Mouse (Mus musculus) thymus, adult 2 months (tissue): Measurements from ENCODE around the gene Hnrnpa1. TPM values are rescaled to one million over a fixed set of nuclear protein-coding genes. Genes with fewer than 3 reads are reported as not detected.

Source experiments
- DNase-seq: peaks from one replicate; pipeline ENCODE4 v3.0.0; 2021
- H3K27ac ChIP-seq: fragments of 200-500 bp; 2 replicates; pipeline ENCODE4 v1.5.1; 2012; ENCODE audit warnings: low read length, control low read depth; ENCODE audit not compliant: control insufficient read depth, insufficient read depth
- H3K27me3 ChIP-seq: fragments of 200-500 bp; 2 replicates; pipeline ENCODE4 v1.6.1; 2012; ENCODE audit warnings: mild to moderate bottlenecking, low read length, moderate library complexity, mixed read lengths; ENCODE audit not compliant: control insufficient read depth, insufficient read depth
- H3K36me3 ChIP-seq: fragments of 200-500 bp; 2 replicates; pipeline ENCODE4 v1.6.1; 2012; ENCODE audit warnings: mild to moderate bottlenecking, low read length, moderate library complexity; ENCODE audit not compliant: control insufficient read depth, insufficient read depth
- H3K4me1 ChIP-seq: fragments of 200-500 bp; replicated peaks from 2 replicates; pipeline ENCODE4 v1.6.1; 2012; ENCODE audit warnings: low read length; ENCODE audit not compliant: control insufficient read depth, insufficient read depth
- H3K4me3 ChIP-seq: fragments of 200-500 bp; 2 replicates; pipeline ENCODE4 v1.5.1; 2012; ENCODE audit warnings: mild to moderate bottlenecking, low read length, control low read depth, moderate library complexity; ENCODE audit not compliant: control insufficient read depth, insufficient read depth
- CTCF ChIP-seq: fragments of 200-500 bp; IDR thresholded peaks from 2 replicates; pipeline ENCODE4 v1.5.1; 2012; ENCODE audit warnings: mild to moderate bottlenecking, control low read depth, low read length, moderate library complexity, borderline replicate concordance; ENCODE audit not compliant: control insufficient read depth, poor library complexity, insufficient read depth; ENCODE audit errors: extremely low read depth
- POLR2A ChIP-seq: fragments of 200-500 bp; IDR thresholded peaks from 2 replicates; pipeline ENCODE4 v1.6.1; 2012; ENCODE audit warnings: mild to moderate bottlenecking, low read length, control low read depth, moderate library complexity; ENCODE audit not compliant: control insufficient read depth, poor library complexity, insufficient read depth; ENCODE audit errors: extremely low read depth
- WGBS: fragments of 180-500 bp; shearing (Covaris S2); methylation state at CpG from one replicate; pipeline ENCODE4 v1.1.7; 2018; 5-methylcytosine and 5-hydroxymethylcytosine counted together
- polyA plus RNA-seq: library from polyadenylated mRNA; depleted of rRNA; stranded (reverse); fragments of >200 nt; gene quantifications from 2 replicates; pipeline ENCODE4 v1.2.3, GENCODE M21; 2012; rRNA removed

Hnrnpa1 gene
- polyA plus RNA-seq, result 155 and 178 TPM in 2 replicates

GRCm38 (mm10) chr15:103240160-103241028 lies at the start of gene Hnrnpa1:
Gene Hnrnpa1 (plus strand): TSS chr15:103240432.
- peak; percentile 93 for DNase-seq
- Histone ChIP-seq H3K36me3 (peaks cover 34% of the 10 kb centered on the region), H3K4me3 (peak within 1 kb of the TSS; percentile 84), H3K4me1 (peaks cover 8% of the 10 kb centered on the region), H3K27me3 (no peaks in the 10 kb centered on the region), H3K27ac (peak within 1 kb of the TSS; percentile 93)
- WGBS, result under 1% methylated on average over 47 of the region's 47 CpGs
- TF ChIP-seq CTCF (no peak), POLR2A (peak; percentile 74)

GRCm38 (mm10) chr15:103190531-103191462 lies 49.4 kb upstream of the Hnrnpa1 start:
- H3K27me3 ChIP-seq, result no peaks in the 10 kb centered on the region
- DNase-seq, result peak; percentile 28
- TF ChIP-seq POLR2A, result no peak
- no peak for TF ChIP-seq CTCF
- H3K4me1 ChIP-seq, result no peaks in the 10 kb centered on the region
- peaks cover 3% of the 10 kb centered on the region for H3K36me3 ChIP-seq
- no peak overlapping the region for H3K4me3 ChIP-seq
- 74% methylated on average over 10 of the region's 10 CpGs for WGBS
- H3K27ac ChIP-seq, result no peak overlapping the region

DNA sequence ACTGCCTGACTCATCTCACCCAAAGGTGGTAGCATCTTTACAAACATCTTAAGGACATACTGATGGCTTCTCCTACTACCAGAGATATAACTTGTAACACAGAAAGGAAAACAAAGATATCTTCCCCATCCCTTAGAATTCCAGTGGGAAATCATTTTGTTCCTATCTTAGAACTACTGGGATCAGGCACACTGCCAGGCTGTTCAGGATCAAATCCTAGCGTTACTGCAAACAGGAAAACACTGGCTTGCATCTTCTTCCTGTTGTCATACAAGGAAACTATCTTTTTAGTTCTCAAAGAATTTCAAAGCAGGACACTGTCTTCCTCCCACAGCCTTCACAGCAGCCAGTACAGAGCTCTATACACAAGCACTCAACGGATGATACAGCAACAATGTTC lies 46.6 kb upstream of the Hnrnpa1 start:
- Histone ChIP-seq H3K4me1 (no peaks in the 10 kb centered on the region), H3K27me3 (no peaks in the 10 kb centered on the region), H3K36me3 (peaks cover 29% of the 10 kb centered on the region), H3K4me3 (no peak overlapping the region), H3K27ac (no peak overlapping the region)
- no peak for TF ChIP-seq POLR2A
- TF ChIP-seq CTCF, result no peak
- no peak for DNase-seq
- 78% methylated on average over 2 of the region's 2 CpGs for WGBS

DNA sequence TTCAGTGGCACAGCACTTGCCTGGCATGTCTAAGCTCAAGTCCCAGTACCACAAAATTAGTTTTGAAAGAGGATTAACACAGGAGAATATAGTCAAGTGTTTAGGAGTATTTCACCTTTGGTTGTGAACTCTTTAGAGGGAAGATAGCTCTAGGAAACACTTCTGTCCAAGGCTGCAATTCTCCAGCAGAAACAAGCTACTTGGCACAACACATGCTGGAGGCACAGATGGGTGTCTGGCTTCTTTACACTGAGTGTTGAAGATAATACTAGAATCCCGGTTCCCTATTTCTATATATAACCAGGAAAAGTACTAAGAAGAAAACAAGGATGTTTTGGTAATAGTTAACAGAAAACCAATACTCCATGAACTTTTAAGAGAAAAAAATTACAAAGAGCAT lies 43.4 kb upstream of the Hnrnpa1 start:
- H3K4me3 ChIP-seq, result no peak overlapping the region
- peaks cover 59% of the 10 kb centered on the region for H3K36me3 ChIP-seq
- TF ChIP-seq POLR2A (no peak), CTCF (no peak)
- 94% methylated on average over 1 of the region's 1 CpGs for WGBS
- H3K27ac ChIP-seq, result no peak overlapping the region
- no peaks in the 10 kb centered on the region for H3K4me1 ChIP-seq
- no peak for DNase-seq
- no peaks in the 10 kb centered on the region for H3K27me3 ChIP-seq

- Histone ChIP-seq H3K27ac (no peak overlapping the region), H3K4me3 (no peak overlapping the region), H3K36me3 (peaks cover 66% of the 10 kb centered on the region), H3K27me3 (no peaks in the 10 kb centered on the region), H3K4me1 (no peaks in the 10 kb centered on the region)
- TF ChIP-seq POLR2A (no peak), CTCF (no peak)
- WGBS, result 95% methylated on average over 4 of the region's 4 CpGs
- no peak for DNase-seq
Observed at GRCm38 (mm10) chr15:103197785-103198184, 42.4 kb upstream of the Hnrnpa1 start.

DNA sequence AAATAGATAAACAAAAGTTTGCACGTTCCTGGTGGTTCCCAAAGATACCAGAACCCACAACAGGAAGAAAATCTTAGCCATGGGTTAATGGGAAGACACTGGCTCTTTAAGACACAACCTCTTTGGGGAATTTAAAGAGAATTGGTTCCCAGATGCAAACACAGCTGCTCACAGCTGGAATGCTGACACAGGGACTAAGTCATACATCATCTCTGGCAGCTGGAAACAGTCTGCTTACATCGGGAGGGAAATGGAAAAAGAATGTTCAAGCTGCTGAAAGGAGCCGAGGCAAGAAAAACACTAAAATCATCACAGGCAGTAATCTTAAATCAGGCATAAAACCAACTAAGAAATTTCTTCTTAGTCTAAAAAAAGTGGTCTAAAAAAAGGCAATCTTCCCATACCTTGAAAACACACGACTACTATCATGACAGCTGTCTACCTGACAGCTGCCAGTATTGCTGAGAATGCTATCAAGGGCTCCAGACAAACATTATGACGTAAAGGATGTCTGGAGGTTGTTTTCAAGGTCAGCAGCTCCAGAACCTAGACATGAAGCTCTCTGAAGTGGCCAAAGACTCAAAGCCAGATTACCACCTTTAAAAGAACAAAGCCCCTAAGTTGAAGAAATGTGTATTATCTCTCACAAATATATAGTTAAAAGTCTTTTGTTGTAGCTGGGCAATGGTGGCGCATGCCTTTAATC lies 38.0 kb upstream of the Hnrnpa1 start:
- DNase-seq, result no peak
- Histone ChIP-seq H3K4me1 (no peaks in the 10 kb centered on the region), H3K36me3 (peaks cover 80% of the 10 kb centered on the region), H3K4me3 (no peak overlapping the region), H3K27ac (no peak overlapping the region), H3K27me3 (no peaks in the 10 kb centered on the region)
- TF ChIP-seq POLR2A, result no peak
- TF ChIP-seq CTCF, result no peak
- 90% methylated on average over 6 of the region's 6 CpGs for WGBS
